ENCODE assay signal across 9 mouse cellular contexts in genomic region chr16:24326046-24326445, GRCm38 (mm10).
DNase-seq lines count a peak whose midpoint lies in the region; ATAC-seq and TF ChIP-seq lines count a peak whose summit lies in the region.
"Had no signal": no experiment of that assay in that cellular context is flagged by ENCODE, and none has a peak within 500 bp of the region (broad histone marks: within the 10 kb centered on the region; RNA-seq: fewer than 3 reads in every experiment).

No protein-coding gene starts in this region.

- DNase-seq in cerebellum, adult 9-11 months = peak; percentile 47
- peak; percentile 35 to 41 for DNase-seq in layer of hippocampus, adult 2 months (ENCODE audit: low spot score in 2 of 2)
- no peak for DNase-seq in layer of hippocampus, postnatal 25 days (ENCODE audit: extremely low spot score in 1 of 2, low spot score in 1 of 2)
- DNase-seq in frontal cortex, adult 2 months (ENCODE audit: extremely low spot score in 1 of 2, low spot score in 1 of 2) = peak; percentile 12 to 45
- peak; percentile 32 to 49 for DNase-seq in layer of hippocampus, postnatal 10 days (ENCODE audit: low spot score in 2 of 2)
- DNase-seq in embryo, embryonic 11 days = no peak
- no peak for DNase-seq in MN1 (ENCODE audit: low spot score)

- peak overlapping the region; percentile 50 for H3K27ac ChIP-seq in layer of hippocampus, adult 2 months
- H3K27ac ChIP-seq: macrophage had no signal

- no peak for ATAC-seq in cerebellum, adult (ENCODE audit: insufficient number of reproducible peaks, low FRiP score, low TSS enrichment)

- TF ChIP-seq CTCF in layer of hippocampus, adult 2 months (conservative IDR thresholded peaks at IDR 0.05) = no peak

- no peak overlapping the region for H3K4me3 ChIP-seq in layer of hippocampus, adult 2 months

Comparison
In these comparisons a context has a peak if more than half of its experiments do, and no peak if none do; other contexts are left out.
1. DNase-seq: peak in cerebellum, adult 9-11 months (single experiment), layer of hippocampus, adult 2 months (2 of 2), frontal cortex, adult 2 months (2 of 2) and layer of hippocampus, postnatal 10 days (2 of 2); none in layer of hippocampus, postnatal 25 days (0 of 2), embryo, embryonic 11 days (single experiment) and MN1 (single experiment).